Mouse (Mus musculus): ENCODE measurements around the gene Ckap4.
"Not testable (repeated sequence)": the region's sequence is repeated elsewhere in the genome, so short reads cannot be mapped to it uniquely, and the experiment has no call there.

Ckap4 gene

DNA sequence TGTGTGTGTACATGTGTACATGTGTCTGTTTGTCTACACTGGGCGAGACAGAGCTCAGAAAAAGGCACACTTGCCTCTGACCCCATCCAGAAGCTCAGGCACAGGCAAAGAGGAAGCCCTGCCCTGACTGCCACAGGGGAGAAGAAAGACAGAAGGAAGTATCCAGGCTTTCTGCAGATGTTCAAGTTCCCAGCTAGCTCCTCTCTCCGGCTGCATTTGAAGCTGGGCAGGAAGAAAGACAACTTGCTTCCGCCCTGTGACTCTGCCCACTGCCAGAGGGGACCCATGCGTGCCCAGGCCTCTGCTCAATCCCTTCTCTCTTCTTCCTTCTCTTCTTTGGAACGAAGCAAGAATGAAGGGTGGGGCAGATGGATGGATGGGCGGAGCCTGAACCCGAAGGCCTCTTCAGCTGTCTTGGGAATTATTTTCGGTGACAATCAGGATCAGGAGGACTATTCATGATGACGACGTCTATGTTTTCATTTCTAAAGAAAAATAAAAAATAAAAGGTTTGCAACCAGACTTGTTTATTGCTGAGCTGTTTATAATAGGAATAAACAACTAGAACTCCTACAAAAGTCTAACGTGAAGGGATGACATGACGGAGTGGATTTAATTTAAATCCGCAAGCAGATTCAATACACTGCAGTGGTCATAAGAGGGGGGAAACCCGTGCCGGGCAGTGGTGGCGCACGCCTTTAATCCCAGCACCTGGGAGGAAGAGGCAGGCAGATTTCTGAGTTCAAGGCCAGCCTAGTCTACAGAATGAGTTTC, 15.5 kb upstream of the Ckap4 start:
- no peak for DNase-seq

DNA sequence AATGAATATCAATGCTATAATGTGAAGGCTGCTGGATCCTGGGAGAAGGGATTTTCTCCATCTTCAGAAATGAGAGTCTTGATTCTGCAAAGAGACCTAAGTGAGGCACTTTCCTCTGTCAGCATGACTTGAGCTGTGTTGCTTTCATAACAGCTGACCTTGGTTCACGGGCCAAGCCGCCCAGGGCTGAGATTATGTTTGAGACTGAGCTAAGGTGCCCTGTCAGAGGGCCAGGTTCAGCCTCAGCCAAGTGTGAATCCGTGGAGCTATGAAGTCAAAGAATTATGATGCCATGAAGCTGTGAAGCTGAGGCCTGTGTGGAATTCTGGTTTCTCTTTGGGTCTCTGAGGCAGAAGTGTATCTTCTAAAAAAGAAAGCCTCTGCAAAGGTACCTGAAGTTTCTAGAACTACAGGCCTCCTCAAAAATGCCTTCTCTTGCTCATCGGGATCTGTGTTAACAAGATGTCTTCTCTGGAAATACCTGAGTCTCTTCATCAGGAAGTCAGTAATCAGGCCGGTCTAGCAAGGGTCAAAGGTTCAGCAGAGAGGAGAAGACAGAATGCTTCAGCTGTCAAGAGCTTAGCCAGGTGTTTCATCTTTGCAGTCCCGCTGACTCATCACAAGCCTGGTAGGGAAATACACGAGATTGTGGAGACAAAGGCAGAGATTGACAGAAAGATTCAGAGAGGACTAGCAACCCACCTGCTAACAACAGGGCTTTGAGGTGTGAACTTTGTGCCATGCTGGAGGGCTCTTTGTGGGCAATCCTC, 11.2 kb upstream of the Ckap4 start:
- peak; percentile 49 to 71 for DNase-seq

DNA sequence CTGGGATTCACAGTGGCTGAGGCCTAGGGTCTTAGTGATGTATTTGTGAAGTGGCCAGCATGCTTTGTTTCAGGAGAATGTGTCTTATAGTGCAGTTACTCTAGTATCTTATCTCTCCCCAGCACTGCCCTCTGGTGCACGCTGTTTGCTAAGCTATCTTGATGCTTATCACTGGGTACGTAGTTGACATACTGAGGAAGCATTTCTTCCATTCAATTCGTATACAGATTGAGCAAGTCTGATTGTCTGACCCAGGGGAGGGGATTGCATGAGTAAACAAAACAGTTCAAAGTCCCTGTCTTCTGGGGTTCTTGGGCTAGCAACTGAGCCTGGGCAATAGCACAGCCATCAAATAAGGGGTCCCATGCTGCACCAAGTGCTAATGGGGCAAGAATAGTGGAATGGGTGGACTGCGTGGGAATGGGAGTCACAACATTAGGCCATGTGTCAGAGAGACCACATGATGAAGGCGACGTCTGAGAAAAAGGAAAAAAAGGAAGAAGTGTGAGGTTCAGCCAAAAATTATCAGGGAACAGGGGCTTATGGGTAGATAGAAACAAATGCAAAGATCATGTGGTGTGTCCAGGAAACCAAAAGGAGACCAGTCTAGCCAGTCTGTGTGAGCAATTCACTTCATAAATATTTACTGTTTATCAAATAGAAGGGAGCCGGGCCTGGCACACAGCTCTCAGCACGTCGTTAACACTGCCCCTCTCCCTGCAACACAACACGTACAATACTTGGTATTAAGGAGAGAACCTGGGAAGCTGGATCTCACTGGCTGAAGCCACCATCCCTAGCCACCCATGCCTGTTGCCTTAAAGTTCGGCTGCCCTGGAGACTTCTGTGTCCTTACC, 9.2 kb upstream of the Ckap4 start:
- no peak for DNase-seq

DNA sequence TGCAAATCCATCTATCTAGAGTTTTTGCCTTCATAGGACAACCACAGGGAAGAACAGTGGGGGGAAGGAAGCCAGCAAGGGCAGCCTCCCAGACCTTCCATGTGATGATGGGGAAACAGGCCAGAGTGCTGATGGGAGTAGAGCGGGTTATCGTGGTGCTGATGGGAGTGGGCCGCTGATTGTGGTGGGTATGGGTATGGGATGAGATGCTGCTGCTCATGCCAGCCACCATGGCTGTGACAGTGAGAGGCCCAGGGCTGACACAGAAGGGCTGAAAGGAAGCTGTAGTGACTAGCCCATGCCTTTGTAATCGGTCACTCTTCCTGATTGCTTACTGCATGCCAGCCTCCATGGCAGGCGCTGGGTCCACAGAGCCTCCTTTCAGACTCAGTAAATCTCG, 5.8 kb upstream of the Ckap4 start:
- DNase-seq: no peak

DNA sequence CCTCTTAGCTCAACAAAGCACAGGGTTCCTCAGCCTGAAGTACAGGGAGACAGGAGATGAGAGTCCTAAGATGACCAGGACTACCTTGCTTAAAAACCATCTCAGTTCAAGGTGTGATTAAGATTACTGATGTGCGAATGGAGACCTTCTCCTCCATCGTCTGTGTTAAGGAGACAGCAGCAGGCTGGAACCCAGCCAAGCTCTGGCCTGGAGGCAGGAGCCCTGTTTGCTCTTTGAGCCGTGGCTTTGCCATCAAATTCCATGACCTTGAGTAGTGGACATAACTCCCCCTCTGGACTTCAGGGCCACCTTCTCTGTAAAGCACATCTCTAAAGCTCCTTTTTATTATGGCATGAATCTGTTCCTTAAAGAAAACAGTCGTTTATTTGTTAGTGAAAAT, 2.0 kb upstream of the Ckap4 start:
- DNase-seq: peak; percentile 69 to 71

DNA sequence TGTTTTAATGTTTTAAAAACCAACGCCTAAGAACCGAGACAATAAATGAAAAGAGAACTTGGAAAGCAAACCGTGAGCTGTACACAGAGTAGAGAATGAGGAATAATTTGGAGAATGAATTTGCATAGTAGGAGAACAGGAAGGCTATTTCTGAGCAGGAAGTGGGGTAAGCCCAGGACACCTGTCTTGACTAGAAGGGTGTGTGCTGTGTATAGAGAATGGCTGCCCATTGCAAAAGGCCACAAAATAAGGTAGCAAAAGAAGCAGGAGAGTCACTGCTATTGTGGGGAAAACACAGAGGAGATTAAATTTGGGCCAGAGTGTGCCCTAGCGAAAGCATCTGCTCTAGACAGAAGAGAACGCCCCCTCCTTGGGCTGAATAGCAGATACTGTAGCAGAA, 1.6 kb upstream of the Ckap4 start:
- no peak for DNase-seq

DNA sequence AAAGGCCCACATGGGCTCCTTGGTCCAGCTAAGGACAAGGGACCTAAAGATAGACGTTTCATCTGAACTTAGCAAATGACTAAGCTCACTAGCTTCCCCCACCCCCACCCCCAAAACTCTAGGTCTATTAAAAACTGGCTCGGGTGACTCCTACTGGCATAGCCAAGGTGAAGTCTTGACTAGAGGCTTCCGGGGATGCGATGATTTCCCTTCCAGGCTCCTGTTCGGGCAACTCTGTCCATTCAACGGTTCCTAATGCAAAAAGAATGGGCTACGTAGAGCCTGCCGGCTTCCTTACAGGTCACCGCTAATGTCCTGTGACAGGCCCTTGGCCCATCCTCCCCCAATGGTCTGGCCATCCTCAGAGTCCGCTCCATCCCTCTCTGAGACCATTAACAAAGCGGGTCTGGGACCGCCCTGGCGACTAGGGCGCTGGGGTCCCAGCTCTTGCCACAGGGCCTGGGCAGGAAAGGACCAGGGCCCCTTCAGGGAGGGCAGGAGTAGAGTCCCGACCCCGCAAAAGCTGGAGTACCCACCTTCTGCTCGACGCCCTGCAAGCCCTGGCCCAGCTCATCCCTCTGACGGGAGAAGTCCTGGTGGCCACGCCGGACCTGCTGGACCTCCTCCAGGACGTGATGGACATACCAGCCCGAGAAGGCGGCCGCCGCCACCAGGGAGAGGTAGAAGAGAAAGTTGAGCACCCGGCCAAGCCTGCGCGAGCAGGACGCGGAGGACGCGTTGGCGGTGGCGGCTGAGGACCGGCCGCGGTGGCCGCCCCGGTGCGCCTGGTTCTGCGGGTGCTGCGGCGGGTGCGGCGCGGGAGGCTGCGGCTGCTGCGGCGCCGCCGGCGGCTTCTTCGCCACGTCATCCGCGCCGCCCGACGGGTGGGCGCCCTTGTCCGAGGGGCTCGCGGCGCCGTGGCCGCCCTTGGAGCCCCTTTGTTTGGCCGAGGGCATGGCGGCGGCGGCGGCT, 665 bp downstream of the Ckap4 start:
- peak; percentile 60 to 73 for DNase-seq

DNA sequence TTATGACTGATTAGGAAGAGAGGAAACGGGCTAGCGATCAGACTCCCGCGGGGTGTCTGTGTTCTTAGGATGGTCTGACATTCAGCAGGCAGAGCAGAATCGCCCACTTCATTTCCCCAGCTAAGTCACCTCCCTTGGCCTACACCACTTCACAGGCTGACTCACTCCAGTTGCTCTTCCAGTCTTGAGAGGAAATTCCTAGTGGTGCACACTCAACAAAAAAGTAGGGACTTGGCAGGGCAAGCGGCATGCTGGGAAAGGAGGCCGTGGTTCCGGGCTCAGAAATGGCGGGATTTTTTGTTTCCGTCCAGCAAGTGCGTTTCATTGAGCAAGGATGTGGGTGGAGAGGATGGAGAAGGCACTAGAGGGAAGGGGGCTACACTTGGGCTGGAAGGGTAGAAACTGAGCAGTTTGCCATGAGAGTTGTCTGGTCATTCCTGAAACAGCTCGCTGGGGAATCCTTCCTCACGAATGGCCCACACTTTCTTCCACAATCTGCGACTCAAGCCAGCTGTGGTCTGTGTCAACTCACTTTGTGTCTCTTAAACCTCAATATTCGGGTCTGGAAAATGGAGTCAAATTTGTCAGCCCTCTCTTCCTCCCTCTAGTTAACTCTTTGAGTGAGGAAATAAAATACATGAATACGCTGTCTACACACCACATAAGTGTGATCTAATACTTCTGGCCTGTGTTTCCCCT, 1.5 kb downstream of the Ckap4 start:
- DNase-seq: peak; percentile 38 to 50

DNA sequence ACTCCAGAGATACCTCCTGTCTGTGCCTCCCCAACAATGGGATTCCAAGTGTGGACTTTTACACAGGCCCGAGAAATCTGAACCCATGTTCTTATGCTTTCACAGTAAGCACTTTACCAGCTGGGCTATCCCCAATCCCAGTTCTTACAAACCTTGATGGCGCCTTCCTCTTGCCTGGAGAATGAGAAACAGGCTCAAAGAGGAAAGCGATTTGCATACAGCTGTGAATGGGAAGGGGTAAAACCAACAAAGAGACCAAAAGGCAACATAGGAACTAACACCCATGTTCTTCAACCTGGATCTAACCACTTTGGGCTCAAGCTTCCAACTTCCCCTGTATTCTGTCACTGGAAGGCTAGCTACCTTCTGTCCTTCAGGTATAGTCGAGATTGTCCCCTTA, 2.3 kb downstream of the Ckap4 start:
- no peak for DNase-seq

DNA sequence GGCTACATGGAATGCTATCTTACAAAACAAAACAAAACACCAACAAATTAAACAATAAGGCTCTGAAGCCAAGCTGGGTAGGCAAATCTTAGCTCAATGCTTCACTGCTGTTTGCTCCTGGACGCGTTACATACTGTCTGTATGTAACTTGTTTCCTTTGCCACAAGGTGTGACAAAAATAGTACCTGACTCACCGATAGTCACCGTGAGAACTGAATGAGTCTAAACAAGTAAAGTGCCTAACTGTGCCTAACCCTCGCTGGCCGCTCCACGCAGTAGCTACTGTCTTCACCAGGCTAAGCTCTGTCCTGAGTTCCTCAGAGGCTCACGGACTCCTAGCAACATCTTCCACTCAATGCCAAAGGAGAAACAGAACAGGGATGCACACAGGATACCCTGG, 3.5 kb downstream of the Ckap4 start:
- no peak for DNase-seq

DNA sequence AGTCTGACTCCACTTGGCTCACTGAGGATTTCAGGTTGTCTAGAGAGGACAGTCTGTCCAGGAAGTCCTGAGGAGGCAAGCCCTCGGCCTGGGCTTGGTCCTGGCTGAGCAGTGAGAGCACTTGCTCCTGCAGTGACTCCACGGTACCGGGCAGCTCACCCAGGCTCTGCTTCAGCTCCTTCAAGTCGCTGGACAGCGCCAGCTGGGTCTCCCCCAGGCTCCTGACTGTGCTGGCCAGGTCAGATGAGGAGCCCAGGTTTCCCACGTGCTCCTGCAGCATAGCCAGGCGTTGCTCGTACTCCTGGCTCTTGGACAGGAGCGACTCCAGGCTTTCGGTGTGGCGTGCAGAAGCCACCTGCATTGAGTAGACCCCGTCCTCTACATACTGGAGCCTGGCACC, 6.2 kb downstream of the Ckap4 start:
- no peak for DNase-seq

DNA sequence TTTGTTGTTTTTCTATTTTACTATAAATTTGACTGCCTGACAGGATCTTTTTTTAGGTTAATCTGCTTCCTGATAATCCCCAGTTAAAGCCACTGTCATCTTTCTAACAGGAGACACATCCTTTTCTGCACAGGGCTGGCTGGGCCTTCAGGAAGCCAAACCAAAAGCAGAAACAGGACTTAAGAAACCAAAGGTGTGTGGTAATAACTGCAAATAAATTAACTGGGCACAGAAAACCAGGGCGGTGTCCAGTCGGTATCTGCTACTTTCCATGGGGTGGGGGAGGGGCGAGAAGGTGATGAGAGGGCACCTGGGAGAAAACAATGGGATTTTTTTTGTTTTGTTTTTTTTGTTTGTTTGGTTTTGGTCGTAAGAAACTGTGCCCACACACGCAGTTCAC, 6.8 kb downstream of the Ckap4 start:
- DNase-seq: no peak

DNA sequence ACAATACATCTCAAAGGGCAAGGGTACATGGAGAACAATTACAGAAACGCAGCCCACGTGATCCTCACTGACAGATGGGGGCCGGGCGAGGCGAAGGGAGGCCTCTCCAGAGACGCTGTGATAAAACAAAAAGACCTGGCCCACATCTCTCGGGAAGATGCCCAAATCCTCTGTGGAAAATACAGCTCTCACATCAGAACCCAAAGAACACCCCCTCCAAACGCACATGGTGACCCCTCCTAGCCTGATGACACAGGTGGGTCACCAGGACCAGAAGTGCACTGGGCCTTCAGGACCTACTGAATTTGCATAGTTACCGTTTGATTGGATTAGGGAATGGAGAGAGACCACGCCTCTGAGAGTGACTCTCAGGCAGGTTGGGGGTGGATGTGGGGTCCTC, 7.4 kb downstream of the Ckap4 start:
- no peak for DNase-seq

DNA sequence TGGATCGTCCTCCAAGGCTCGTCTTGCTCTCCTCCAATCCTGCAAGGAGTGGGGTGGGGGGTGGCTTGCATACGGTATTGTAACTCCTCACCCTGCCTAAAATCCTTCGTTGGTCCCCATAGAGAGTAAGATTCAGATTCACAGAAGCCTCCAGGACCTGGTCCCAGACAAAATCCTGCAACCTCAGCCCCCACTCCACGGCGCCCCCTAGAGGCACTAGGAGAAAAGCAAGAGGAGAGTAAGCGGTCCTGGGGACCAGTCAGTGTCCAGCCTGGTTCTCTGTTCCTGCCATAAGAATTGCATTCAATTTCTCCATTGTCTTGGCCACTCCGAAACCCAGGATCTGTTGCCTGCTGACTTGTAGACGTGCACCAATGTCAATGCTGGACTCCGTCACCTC, 10.2 kb downstream of the Ckap4 start:
- no peak for DNase-seq

DNA sequence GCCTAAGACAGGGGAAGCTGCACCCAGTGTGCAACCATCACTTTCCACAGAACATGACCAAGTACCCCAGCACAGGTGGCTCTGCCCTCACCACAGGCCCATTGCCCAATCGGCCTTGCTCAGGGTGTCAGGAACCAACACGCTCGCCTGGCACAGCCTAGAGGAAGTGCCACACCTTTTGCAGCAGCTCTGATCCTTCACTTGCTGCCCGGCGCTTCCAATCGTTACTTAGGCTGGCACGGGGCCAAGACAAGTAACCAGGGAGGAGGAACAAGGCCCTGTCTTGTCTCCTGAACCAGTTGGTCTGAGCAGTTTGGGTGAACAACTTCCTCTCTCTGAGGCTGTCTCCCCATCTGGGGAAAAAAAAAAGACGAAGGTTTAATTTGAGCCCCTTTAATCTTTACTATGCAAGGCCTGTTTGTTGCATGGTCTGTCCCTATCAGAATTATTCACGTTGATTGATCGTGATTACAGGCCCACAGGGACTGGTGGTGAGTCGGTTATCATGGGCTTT, 17.4 kb downstream of the Ckap4 start:
- DNase-seq: peak; percentile 49 to 57

DNA sequence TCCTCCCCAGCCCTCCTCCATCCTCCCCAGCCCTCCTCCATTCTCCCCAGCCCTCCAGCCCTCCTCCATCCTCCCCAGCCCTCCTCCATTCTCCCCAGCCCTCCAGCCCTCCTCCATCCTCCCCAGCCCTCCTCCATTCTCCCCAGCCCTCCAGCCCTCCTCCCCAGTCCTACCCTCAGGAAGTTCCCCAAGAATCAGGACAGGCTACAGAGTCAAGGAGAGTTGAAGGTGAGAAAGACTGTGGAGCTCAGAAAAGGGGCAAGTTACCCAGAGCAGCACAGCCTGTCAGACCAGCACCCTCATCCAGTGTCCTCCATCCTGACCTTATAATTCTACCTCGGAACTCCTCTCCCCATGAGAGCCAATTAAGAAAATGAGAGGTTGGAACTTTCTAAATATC, 17.9 kb downstream of the Ckap4 start:
- DNase-seq: not testable (repeated sequence)

DNA sequence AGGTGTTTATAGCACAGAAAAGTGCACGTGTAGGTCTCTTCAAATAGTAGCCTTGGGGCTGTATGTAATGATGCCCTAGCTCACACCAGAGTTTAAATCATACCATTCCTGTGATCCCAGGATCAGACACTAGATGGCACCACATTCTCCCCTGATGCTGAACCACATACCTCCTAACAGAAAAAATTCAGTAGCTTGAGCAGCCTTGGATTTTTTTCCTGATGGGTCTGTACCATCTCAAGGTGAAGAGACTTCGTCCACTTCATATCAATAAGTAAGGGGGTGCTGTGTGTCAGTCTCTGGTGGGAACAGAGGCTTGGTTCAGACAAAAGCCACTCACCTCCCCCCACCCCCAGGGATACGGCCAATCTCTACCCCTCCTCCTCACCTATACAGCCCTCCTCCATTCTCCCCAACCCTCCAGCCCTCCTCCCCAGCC, 18.3 kb downstream of the Ckap4 start:
- DNase-seq: peak; percentile 54 to 88

DNA sequence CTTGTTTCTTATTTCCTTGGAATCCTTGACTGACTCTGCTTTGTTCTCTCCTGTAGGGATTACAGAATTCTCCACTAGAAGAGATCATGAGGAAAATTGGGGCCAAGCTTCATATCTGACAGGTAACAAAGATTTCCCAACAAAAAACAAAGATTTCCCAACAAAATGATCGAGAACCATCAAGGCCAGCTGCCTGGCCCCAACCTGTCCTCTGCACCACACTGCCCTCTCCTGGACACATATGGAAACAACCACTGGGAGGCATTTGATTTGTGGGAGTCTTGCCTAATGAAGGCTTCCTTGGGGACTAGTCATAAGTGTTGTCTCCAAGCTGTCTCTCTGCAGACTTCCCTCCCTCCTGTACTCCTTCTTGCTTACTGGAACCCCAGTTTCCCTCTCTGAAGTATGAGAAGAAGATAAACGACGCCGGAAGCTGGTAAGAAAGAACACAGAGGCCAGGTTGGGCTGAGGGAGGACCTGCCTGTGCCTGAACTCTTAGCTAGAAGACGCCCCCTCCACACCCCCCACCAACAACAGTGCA, 19.8 kb downstream of the Ckap4 start:
- peak; percentile 65 to 82 for DNase-seq

DNA sequence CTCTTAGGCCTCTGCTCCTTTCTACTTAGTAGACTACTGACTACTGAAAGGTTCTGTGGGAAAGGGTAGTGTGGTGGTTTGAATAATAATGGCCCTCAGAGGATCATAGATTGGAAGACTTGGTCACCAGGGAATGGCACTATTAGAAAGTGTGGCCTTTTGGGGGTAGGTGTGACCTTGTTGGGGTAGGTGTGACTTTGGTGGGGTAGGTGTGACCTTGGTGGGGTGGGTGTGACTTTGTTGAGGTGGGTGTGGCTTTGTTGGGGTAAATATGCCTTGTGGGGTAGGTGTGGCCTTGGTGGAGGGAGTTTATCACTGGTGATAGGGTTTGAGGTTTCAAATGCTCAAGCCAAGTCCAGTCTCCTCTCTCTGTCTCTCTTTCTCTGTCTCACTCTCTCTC, 21.1 kb downstream of the Ckap4 start:
- DNase-seq: no peak

DNA sequence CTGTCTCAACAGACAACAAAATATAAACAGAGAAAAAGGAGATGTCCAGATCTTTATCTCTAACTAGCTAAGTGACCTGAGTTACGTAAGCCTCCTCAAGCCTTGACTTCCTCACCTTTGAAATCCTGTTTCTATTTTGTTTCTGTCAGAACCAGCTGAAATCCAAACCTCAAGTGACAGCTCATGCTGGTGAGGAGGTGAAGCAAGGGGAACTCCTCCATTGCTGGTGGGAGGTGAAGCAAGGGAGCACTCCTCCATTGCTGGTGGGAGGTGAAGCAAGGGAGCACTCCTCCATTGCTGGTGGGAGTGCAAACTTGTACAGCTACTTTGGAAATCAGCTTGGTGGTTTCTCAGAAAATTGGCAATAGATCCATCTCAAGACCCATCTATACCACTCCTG, 25.3 kb downstream of the Ckap4 start:
- DNase-seq: no peak

DNA sequence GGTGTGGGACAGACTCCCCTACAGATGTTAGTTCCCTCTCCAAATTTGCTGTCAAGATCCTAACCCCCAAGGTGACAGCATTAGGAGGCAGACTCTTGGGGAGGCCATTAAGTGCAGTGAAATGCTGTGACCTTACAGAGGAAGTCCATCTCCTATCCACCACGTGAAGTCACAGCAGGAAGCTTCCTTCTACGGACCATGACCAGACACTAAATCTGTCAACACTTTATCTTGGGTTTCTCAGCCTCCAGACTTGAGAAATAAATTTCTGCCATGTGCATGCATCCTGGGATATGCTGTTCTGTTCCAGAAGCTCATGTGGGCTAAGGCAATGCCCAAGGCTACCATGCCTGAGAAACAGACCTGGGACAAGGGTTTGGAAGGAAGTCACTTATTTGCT, 35.0 kb downstream of the Ckap4 start:
- DNase-seq: no peak
